Mouse (Mus musculus) stomach, postnatal 0 days (tissue): ENCODE measurements around the gene Zmiz1. TPM values are rescaled to one million over a fixed set of nuclear protein-coding genes. Genes with fewer than 3 reads are reported as not detected.

Source experiments
- ATAC-seq: fragments of 200-750 bp; cut with Nextera tagmentation; 2 replicates; pipeline ENCODE4 v1.8.0; 2017; ENCODE audit not compliant: low FRiP score, low TSS enrichment
- DNase-seq: peaks from one replicate; pipeline ENCODE4 v3.0.0-alpha.2; 2016; ENCODE audit warnings: low spot score
- H3K27ac ChIP-seq: fragments of 300-500 bp; sonication (generic); replicated peaks from 2 replicates; pipeline ENCODE4 v1.5.1; 2014; ENCODE audit warnings: mild to moderate bottlenecking, control low read depth
- H3K27me3 ChIP-seq: fragments of 300-500 bp; sonication (generic); 2 replicates; pipeline ENCODE4 v1.6.1; 2014; ENCODE audit warnings: low read length; ENCODE audit not compliant: control insufficient read depth, insufficient read depth
- H3K36me3 ChIP-seq: fragments of 300-500 bp; sonication (generic); 2 replicates; pipeline ENCODE4 v1.6.1; 2014; ENCODE audit warnings: low read length, mixed read lengths; ENCODE audit not compliant: control insufficient read depth, insufficient read depth
- H3K4me1 ChIP-seq: fragments of 300-500 bp; sonication (generic); replicated peaks from 2 replicates; pipeline ENCODE4 v1.6.1; 2014; ENCODE audit warnings: antibody characterized with exemption; ENCODE audit not compliant: control insufficient read depth, insufficient read depth
- H3K4me2 ChIP-seq: fragments of 300-500 bp; sonication (generic); replicated peaks from 2 replicates; pipeline ENCODE4 v1.6.1; 2014; ENCODE audit warnings: low read depth, mild to moderate bottlenecking, control low read depth, moderate library complexity
- H3K4me3 ChIP-seq: fragments of 300-500 bp; sonication (generic); 2 replicates; pipeline ENCODE4 v1.5.1; 2014; ENCODE audit warnings: low read depth, low read length, control low read depth
- H3K9ac ChIP-seq: fragments of 300-500 bp; sonication (generic); 2 replicates; pipeline ENCODE4 v1.6.1; 2014; ENCODE audit warnings: mild to moderate bottlenecking, low read length, control low read depth, mixed read lengths
- H3K9me3 ChIP-seq: fragments of 300-500 bp; sonication (generic); 2 replicates; pipeline ENCODE4 v1.6.1; 2016; ENCODE audit warnings: low read length; ENCODE audit not compliant: control insufficient read depth
- CTCF ChIP-seq: IDR thresholded peaks from 2 replicates; pipeline ENCODE4 v1.5.1; 2016; ENCODE audit warnings: antibody characterized with exemption, low read depth, mild to moderate bottlenecking, moderate library complexity
- EP300 ChIP-seq: optimal IDR thresholded peaks from 2 replicates; pipeline ENCODE3; 2016; ENCODE audit warnings: antibody characterized with exemption
- WGBS: fragments of 180-500 bp; shearing (Covaris S2); extraction: QIAGEN DNeasy Blood & Tissue Kit; methylation state at CpG from one replicate; pipeline ENCODE4 v1.1.7; 2014; 5-methylcytosine and 5-hydroxymethylcytosine counted together
- polyA plus RNA-seq: library from polyadenylated mRNA; unstranded; fragments of >200 nt; fragmentation: Nextera tagmentation; extraction: Ambion mirVana; gene quantifications from 2 replicates; pipeline ENCODE4 v1.2.1, GENCODE M21; 2015

Gene Zmiz1
- polyA plus RNA-seq, 1 experiment from 2014 or later = 13.0 TPM

DNA sequence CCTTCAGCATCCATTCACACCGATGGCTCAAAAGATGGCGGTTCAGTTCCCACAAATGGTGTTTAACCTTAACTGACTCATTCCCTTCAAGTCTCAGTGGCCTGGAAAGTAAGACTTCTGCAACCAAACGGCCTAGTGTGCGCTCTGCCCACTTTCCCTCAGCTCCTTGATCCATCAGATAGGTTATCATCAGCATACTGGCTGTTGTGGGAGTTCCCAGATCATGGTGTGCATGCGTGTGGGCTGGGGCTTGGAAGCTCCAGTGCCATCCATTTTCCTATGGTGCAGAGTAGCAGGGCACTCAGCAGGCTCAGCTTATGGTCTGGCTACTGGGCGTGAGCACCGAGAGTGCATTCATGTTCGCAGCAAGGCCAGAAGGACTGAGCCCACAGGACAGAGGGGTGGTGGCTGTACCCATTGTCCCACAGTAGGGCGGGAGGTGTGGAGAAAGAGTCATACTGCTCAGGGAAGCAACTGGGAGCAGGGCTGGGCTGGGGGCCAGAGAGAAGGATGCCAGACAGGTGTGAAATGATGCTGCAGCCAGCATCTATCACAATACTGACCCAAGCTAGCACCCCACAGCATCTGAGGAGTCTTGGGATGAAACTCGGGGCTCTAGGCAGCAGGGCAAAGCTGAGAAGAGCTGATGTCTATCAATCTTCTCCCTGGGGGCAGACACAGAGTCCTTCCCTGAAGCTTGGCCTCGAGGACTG, 33.7 kb downstream of the Zmiz1 start:
- Histone ChIP-seq H3K4me1 (peaks cover 25% of the 10 kb centered on the region), H3K27me3 (no peaks in the 10 kb centered on the region), H3K36me3 (no peaks in the 10 kb centered on the region), H3K9ac (no peak overlapping the region), H3K4me2 (no peak overlapping the region), H3K9me3 (no peaks in the 10 kb centered on the region), H3K4me3 (no peak overlapping the region), H3K27ac (peak overlapping the region; percentile 30; the same call in 1 of the 2 replicates)
- 70% methylated on average over 11 of the region's 11 CpGs for WGBS
- no peak for TF ChIP-seq EP300
- no peak for TF ChIP-seq CTCF
- ATAC-seq (no peak), DNase-seq (no peak)

DNA sequence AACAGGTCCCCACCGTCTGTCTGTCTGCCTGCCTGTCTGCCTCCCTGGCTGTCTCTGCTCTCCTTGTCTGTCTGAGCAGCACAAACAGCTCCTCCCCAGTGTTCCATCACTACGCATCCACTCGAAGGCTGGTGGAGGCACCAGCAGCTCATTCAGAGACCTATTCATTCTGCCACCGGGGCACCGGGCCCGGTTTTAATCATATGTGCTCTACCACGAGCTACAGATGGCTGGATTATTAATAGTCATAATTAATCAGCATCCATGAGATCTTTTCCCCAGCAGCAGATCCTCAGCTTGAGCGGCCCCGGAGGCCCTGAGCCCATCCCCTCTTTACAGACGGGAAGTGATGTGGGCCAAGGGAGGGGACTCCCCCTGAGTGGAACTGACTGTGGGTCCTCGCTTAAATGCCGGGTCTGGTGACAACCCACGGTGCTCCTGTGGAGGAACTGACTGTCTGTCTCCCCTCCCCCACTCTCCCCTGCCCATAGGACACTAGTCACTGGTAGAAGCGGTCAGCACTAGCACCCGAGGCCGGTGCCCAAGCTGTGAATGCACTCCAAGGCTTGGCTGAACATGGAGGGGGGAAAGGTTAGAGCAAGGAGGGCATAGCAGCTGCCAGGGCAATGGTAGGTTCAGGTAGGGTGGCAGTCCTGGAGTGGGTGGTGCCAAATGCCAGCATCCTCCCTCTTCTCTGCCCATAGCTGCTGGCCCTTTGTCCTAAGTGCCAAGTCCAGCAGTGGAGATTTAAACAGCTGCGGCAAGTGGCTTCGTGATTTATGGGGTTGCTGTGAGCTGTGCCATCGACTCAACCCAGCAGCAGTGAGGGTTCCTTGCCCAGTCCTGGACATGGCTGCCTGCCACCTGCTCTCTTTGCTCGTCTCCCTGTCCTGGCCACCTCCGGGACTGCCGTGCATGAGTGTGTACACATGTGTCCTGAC, 34.6 kb downstream of the Zmiz1 start:
- Histone ChIP-seq H3K4me1 (peaks cover 24% of the 10 kb centered on the region), H3K9me3 (no peaks in the 10 kb centered on the region), H3K27me3 (no peaks in the 10 kb centered on the region), H3K9ac (no peak overlapping the region), H3K4me2 (no peak overlapping the region), H3K36me3 (no peaks in the 10 kb centered on the region), H3K27ac (peak overlapping the region; percentile 30; the same call in 1 of the 2 replicates), H3K4me3 (no peak overlapping the region)
- WGBS = 50% methylated on average over 22 of the region's 22 CpGs
- no peak for DNase-seq
- TF ChIP-seq CTCF = no peak
- 0 out of 2 replicates have a peak, but pooled peaks have one; percentile 18 for ATAC-seq

DNA sequence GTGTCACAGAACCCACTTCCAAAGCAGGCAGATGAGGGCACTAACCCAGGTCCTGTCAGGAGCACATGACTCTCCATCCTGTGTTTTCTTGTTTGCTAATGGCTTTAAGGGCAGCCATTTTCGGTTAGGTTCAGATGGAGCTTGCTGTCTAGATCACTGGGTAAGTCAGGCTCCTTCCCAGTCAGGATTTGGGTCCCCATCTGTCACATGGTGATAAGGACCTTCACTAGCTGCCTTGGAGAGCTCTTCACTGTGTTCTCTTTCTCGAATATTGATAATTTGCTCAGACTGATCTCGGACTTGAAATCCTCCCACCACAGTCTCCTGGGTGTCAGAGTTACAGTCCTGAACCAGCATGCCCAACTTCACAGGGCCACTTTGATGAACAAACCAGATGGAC, 35.8 kb downstream of the Zmiz1 start:
- 68% methylated on average over 3 of the region's 3 CpGs for WGBS
- H3K4me3 ChIP-seq = no peak overlapping the region
- TF ChIP-seq EP300 (no peak), CTCF (no peak)
- no peaks in the 10 kb centered on the region for H3K36me3 ChIP-seq
- no peak overlapping the region for H3K9ac ChIP-seq
- ATAC-seq = no peak
- H3K27ac ChIP-seq = no peak overlapping the region
- H3K4me2 ChIP-seq = no peak overlapping the region
- DNase-seq = no peak
- H3K4me1 ChIP-seq = peaks cover 23% of the 10 kb centered on the region
- H3K27me3 ChIP-seq = no peaks in the 10 kb centered on the region
- no peaks in the 10 kb centered on the region for H3K9me3 ChIP-seq

DNA sequence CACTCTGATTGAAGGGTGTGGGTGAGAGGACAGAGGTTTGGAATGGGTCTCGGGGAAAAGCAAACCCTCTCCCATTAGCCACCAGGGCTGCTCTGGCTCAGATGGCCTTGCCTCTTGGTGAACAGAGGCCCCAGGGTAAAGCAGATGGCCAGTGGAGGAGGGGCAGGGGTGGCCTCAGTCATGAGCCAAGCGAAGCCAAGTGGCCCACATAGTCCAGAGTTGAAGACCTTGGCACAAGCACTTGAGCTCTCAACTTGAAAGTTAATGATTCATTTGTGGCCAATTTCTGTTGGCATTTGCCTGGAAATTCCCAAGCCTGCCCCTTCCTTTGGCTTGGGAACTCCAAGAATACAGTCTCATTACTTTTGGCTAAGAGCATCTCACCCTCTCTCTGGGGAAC, 37.1 kb downstream of the Zmiz1 start:
- WGBS = 79% methylated on average over 2 of the region's 2 CpGs
- no peak for ATAC-seq

DNA sequence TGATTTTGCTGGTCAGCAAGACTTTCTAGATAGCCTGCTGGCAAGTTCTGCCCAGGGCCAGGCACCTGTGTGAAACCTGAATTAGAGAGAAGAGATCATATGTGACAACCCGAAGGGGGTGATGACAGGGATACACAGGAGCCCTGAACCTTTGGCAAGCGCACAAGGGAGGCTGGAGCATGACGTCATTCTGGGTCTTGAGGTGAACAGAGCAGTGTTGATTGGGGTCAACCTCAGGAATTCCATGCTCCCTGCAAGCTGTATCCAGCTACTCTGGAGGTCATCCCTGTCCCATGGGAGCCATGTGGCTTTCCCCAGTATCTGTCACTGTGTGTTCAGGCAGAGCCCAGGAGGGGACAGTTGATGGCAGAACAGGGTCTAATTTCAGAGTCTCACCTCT, 38.0 kb downstream of the Zmiz1 start:
- no peaks in the 10 kb centered on the region for H3K27me3 ChIP-seq
- H3K9ac ChIP-seq = no peak overlapping the region
- H3K9me3 ChIP-seq = no peaks in the 10 kb centered on the region
- H3K4me2 ChIP-seq = no peak overlapping the region
- no peaks in the 10 kb centered on the region for H3K36me3 ChIP-seq
- no peak overlapping the region for H3K27ac ChIP-seq
- DNase-seq (no peak), ATAC-seq (no peak)
- H3K4me3 ChIP-seq = no peak overlapping the region
- WGBS = 53% methylated on average over 3 of the region's 3 CpGs
- TF ChIP-seq CTCF = no peak
- no peak for TF ChIP-seq EP300
- H3K4me1 ChIP-seq = peaks cover 34% of the 10 kb centered on the region

More for the DNA sequence above, 37.1 kb downstream of the Zmiz1 start:
- no peak for TF ChIP-seq CTCF
- TF ChIP-seq EP300 = no peak
- H3K4me2 ChIP-seq = no peak overlapping the region
- DNase-seq = no peak
- peaks cover 34% of the 10 kb centered on the region for H3K4me1 ChIP-seq
- no peak overlapping the region for H3K9ac ChIP-seq
- no peak overlapping the region for H3K4me3 ChIP-seq
- H3K27ac ChIP-seq = no peak overlapping the region
- H3K27me3 ChIP-seq = no peaks in the 10 kb centered on the region
- H3K36me3 ChIP-seq = no peaks in the 10 kb centered on the region
- H3K9me3 ChIP-seq = no peaks in the 10 kb centered on the region
